Mouse (Mus musculus) limb, embryonic 14.5 days (tissue): ENCODE results near the gene Stk39. TPM values are rescaled to one million over a fixed set of nuclear protein-coding genes. Genes with fewer than 3 reads are reported as not detected.

Experiments
- ATAC-seq: fragments of 200-750 bp; cut with Nextera tagmentation; 2 replicates; pipeline ENCODE4 v1.8.0; 2017; ENCODE audit warnings: low read depth, moderate number of reproducible peaks, moderate TSS enrichment; ENCODE audit not compliant: low FRiP score
- DNase-seq: peaks from one replicate; pipeline ENCODE4 v3.0.0-alpha.2; 2015; ENCODE audit warnings: low spot score
- H3K27ac ChIP-seq: fragments of 300-500 bp; sonication (generic); replicated peaks from 2 replicates; pipeline ENCODE4 v1.5.1; 2014; ENCODE audit warnings: low read depth, mild to moderate bottlenecking, low read length, moderate library complexity, mixed read lengths
- H3K27me3 ChIP-seq: fragments of 300-500 bp; sonication (generic); 2 replicates; pipeline ENCODE4 v1.6.1; 2014; ENCODE audit warnings: low read length, mixed read lengths; ENCODE audit not compliant: control insufficient read depth, insufficient read depth
- H3K36me3 ChIP-seq: fragments of 300-500 bp; sonication (generic); 2 replicates; pipeline ENCODE4 v1.6.1; 2014; ENCODE audit warnings: mild to moderate bottlenecking, low read length, moderate library complexity, mixed read lengths; ENCODE audit not compliant: control insufficient read depth, insufficient read depth
- H3K4me1 ChIP-seq: fragments of 300-500 bp; sonication (generic); 2 replicates; pipeline ENCODE4 v1.6.1; 2014; ENCODE audit warnings: antibody characterized with exemption, low read length, mixed read lengths; ENCODE audit not compliant: control insufficient read depth, insufficient read depth
- H3K4me2 ChIP-seq: fragments of 300-500 bp; sonication (generic); replicated peaks from 2 replicates; pipeline ENCODE4 v1.6.1; 2014; ENCODE audit warnings: low read depth, mild to moderate bottlenecking, low read length, moderate library complexity; ENCODE audit not compliant: severe bottlenecking
- H3K4me3 ChIP-seq: fragments of 300-500 bp; sonication (generic); replicated peaks from 2 replicates; pipeline ENCODE4 v1.5.1; 2014; ENCODE audit warnings: low read length
- H3K9ac ChIP-seq: fragments of 300-500 bp; sonication (generic); 2 replicates; pipeline ENCODE4 v1.6.1; 2014; ENCODE audit warnings: mild to moderate bottlenecking, low read depth, low read length, moderate library complexity; ENCODE audit not compliant: severe bottlenecking
- H3K9me3 ChIP-seq: fragments of 300-500 bp; sonication (generic); 2 replicates; pipeline ENCODE4 v1.6.1; 2016; ENCODE audit warnings: low read length; ENCODE audit not compliant: control insufficient read depth
- POLR2A ChIP-seq: fragments of 200-500 bp; IDR thresholded peaks from 2 replicates; pipeline ENCODE4 v1.8.0; 2012; ENCODE audit warnings: inconsistent platforms, mild to moderate bottlenecking, moderate library complexity, borderline replicate concordance; ENCODE audit not compliant: insufficient read depth, insufficient read length; ENCODE audit errors: extremely low read depth
- WGBS: fragments of 180-500 bp; shearing (Covaris S2); extraction: QIAGEN DNeasy Blood & Tissue Kit; methylation state at CpG from one replicate; pipeline ENCODE4 v1.1.7; 2014; 5-methylcytosine and 5-hydroxymethylcytosine counted together
- polyA plus RNA-seq, 2 experiments: library from polyadenylated mRNA; depleted of rRNA in 1 of 2; stranded (reverse) in 1 of 2; unstranded in 1 of 2; fragments of >200 nt; fragmentation: Nextera tagmentation in 1 of 2; extraction: Ambion mirVana in 1 of 2; gene quantifications; 2 replicates each; pipeline versions ENCODE4 v1.2.1 to v1.2.3; 2012 to 2014

Gene Stk39
- polyA plus RNA-seq, 2 experiments, result 14.9 to 16.8 TPM

GRCm38 (mm10) chr2:68442113-68442717, 29.9 kb downstream of the Stk39 start:
- TF ChIP-seq POLR2A, result no peak
- ATAC-seq (no peak), DNase-seq (no peak)
- H3K27me3 ChIP-seq, result no peaks in the 10 kb centered on the region
- H3K27ac ChIP-seq, result no peak overlapping the region
- WGBS, result 16% methylated on average over 5 of the region's 5 CpGs
- no peak overlapping the region for H3K4me2 ChIP-seq
- no peaks in the 10 kb centered on the region for H3K9me3 ChIP-seq
- H3K9ac ChIP-seq, result no peak overlapping the region
- no peaks in the 10 kb centered on the region for H3K36me3 ChIP-seq
- no peak overlapping the region for H3K4me3 ChIP-seq
- peaks cover 15% of the 10 kb centered on the region for H3K4me1 ChIP-seq

- no peak for ATAC-seq
- Histone ChIP-seq H3K27ac (no peak overlapping the region), H3K9me3 (no peaks in the 10 kb centered on the region), H3K4me2 (no peak overlapping the region), H3K36me3 (no peaks in the 10 kb centered on the region), H3K9ac (no peak overlapping the region), H3K4me3 (no peak overlapping the region), H3K4me1 (peaks cover 24% of the 10 kb centered on the region), H3K27me3 (no peaks in the 10 kb centered on the region)
- TF ChIP-seq POLR2A, result no peak
- 90% methylated on average over 9 of the region's 9 CpGs for WGBS
- DNase-seq, result no peak
Observed at GRCm38 (mm10) chr2:68439614-68440013, 32.5 kb downstream of the Stk39 start.

GRCm38 (mm10) chr2:68437920-68438319, 34.1 kb downstream of the Stk39 start:
- no peaks in the 10 kb centered on the region for H3K36me3 ChIP-seq
- DNase-seq (no peak), ATAC-seq (no peak)
- 73% methylated on average over 5 of the region's 5 CpGs for WGBS
- peaks cover 21% of the 10 kb centered on the region for H3K4me1 ChIP-seq
- no peak overlapping the region for H3K4me2 ChIP-seq
- no peak overlapping the region for H3K27ac ChIP-seq
- TF ChIP-seq POLR2A, result no peak
- H3K27me3 ChIP-seq, result no peaks in the 10 kb centered on the region
- H3K9ac ChIP-seq, result no peak overlapping the region
- no peak overlapping the region for H3K4me3 ChIP-seq
- H3K9me3 ChIP-seq, result no peaks in the 10 kb centered on the region

GRCm38 (mm10) chr2:68437216-68437615, 34.9 kb downstream of the Stk39 start:
- Histone ChIP-seq H3K9me3 (no peaks in the 10 kb centered on the region), H3K27ac (no peak overlapping the region), H3K4me3 (no peak overlapping the region), H3K36me3 (no peaks in the 10 kb centered on the region), H3K9ac (no peak overlapping the region), H3K4me2 (no peak overlapping the region), H3K4me1 (peaks cover 16% of the 10 kb centered on the region), H3K27me3 (no peaks in the 10 kb centered on the region)
- 94% methylated on average over 7 of the region's 7 CpGs for WGBS
- no peak for TF ChIP-seq POLR2A
- no peak for ATAC-seq
- DNase-seq, result no peak

DNA sequence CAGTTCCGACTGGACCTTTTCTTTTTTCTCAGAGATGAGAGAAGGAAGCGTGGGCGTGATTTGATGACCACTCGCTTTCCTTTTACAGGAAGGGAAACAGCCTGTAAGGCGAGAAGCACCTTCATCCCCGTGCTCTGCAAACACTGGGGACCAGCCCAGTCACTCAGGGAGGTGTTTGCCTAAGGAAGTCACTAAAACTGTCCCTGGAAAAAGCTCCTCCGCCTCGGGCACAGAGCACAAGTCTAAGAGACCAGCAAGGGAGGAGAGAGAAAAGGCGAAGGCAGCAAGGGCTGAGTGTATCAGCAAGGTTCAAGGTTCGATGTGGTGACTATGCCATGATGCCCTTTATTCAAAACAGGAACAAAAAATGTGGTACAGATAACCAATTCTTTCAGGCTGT, 35.8 kb downstream of the Stk39 start:
- Histone ChIP-seq H3K27me3 (no peaks in the 10 kb centered on the region), H3K36me3 (no peaks in the 10 kb centered on the region), H3K27ac (no peak overlapping the region), H3K9ac (no peak overlapping the region), H3K4me2 (peak overlapping the region; percentile 18; the same call in 1 of the 2 replicates), H3K4me3 (no peak overlapping the region), H3K4me1 (peaks cover 10% of the 10 kb centered on the region), H3K9me3 (no peaks in the 10 kb centered on the region)
- no peak for TF ChIP-seq POLR2A
- WGBS, result 21% methylated on average over 10 of the region's 10 CpGs
- DNase-seq, result no peak
- ATAC-seq, result no peak
